Mouse (Mus musculus) forebrain, embryonic 10.5 days (tissue): ENCODE results near the gene Wiz. TPM values are rescaled to one million over a fixed set of nuclear protein-coding genes. Genes with fewer than 3 reads are reported as not detected.

ENCODE experiments used
- DNase-seq: peaks from one replicate; pipeline ENCODE4 v3.0.0-alpha.2; 2017; ENCODE audit warnings: low spot score; ENCODE audit errors: extremely low spot score
- H3K27ac ChIP-seq: fragments of 300-500 bp; sonication (generic); 2 replicates; pipeline ENCODE4 v1.5.1; 2016; ENCODE audit warnings: mild to moderate bottlenecking
- H3K27me3 ChIP-seq: fragments of 300-500 bp; sonication (generic); 2 replicates; pipeline ENCODE4 v1.6.1; 2016; ENCODE audit warnings: mild to moderate bottlenecking; ENCODE audit not compliant: poor library complexity, severe bottlenecking
- H3K36me3 ChIP-seq: fragments of 300-500 bp; sonication (generic); replicated peaks from 2 replicates; pipeline ENCODE4 v1.6.1; 2016; ENCODE audit warnings: mild to moderate bottlenecking, moderate library complexity
- H3K4me1 ChIP-seq: fragments of 300-500 bp; sonication (generic); 2 replicates; pipeline ENCODE4 v1.6.1; 2016
- H3K4me3 ChIP-seq: fragments of 300-500 bp; sonication (generic); 2 replicates; pipeline ENCODE4 v1.5.1; 2016; ENCODE audit warnings: mild to moderate bottlenecking, moderate library complexity
- H3K9me3 ChIP-seq: fragments of 300-500 bp; sonication (generic); 2 replicates; pipeline ENCODE4 v1.6.1; 2016; ENCODE audit warnings: mild to moderate bottlenecking, moderate library complexity
- WGBS: fragments of 180-500 bp; shearing (Covaris S2); methylation state at CpG from one replicate; pipeline ENCODE4 v1.1.7; 2016; 5-methylcytosine and 5-hydroxymethylcytosine counted together
- polyA plus RNA-seq: library from polyadenylated mRNA; unstranded; fragments of >200 nt; fragmentation: Nextera tagmentation; extraction: Ambion mirVana; gene quantifications from 2 replicates; pipeline ENCODE4 v1.2.1, GENCODE M21; 2016

Wiz gene
- polyA plus RNA-seq, 1 experiment from 2014 or later, result 25.9 TPM

DNA sequence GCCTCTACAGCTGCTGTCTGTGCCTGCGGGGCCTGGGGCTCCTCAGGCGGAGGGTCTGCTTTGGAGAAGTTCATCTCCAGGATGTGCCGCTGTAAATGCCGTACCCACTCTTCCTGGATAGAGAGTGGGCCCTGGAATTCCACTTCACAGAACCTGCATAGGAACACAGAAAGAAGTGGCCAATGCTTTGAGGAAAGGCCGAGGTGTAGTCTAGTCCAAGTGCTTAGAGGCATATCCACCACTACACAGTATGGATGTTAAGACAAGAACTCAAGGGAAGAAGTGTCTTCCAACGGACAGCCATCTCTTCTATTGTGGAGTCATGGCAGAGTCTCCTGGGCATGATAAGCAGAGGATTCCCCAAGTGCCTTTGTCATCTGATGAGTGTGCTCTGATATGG lies 34.2 kb downstream of the Wiz start:
- no peaks in the 10 kb centered on the region for H3K9me3 ChIP-seq
- DNase-seq, result no peak
- no peak overlapping the region for H3K4me3 ChIP-seq
- H3K27me3 ChIP-seq, result no peaks in the 10 kb centered on the region
- H3K4me1 ChIP-seq, result peaks cover 10% of the 10 kb centered on the region; the same call in 1 of the 2 replicates
- WGBS, result 92% methylated on average over 6 of the region's 6 CpGs
- H3K36me3 ChIP-seq, result peaks cover 69% of the 10 kb centered on the region
- no peak overlapping the region for H3K27ac ChIP-seq

DNA sequence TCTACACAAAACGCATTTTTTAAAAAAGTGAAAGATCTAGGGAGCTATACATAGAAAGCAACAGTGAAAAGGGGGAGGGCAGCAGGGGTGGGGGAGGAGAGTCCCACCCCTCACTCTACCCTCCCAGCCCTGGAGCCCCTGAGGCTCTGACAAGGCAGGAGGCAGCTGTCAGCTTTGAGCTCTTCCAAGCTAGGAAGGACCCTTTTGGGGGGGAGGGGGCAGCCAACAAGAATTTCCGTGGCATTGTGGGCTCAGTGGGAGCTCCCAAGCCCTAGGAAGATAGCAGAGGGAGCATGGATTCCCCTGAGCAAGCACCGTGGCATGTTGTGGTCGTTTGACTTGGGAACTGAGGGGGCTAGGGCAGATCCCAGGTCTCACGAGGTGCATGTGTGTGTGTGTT lies 35.0 kb downstream of the Wiz start:
- H3K27ac ChIP-seq, result no peak overlapping the region
- H3K27me3 ChIP-seq, result no peaks in the 10 kb centered on the region
- H3K4me3 ChIP-seq, result no peak overlapping the region
- DNase-seq, result peak; percentile 13
- no peaks in the 10 kb centered on the region for H3K9me3 ChIP-seq
- H3K4me1 ChIP-seq, result peaks cover 18% of the 10 kb centered on the region
- peaks cover 61% of the 10 kb centered on the region for H3K36me3 ChIP-seq
- 56% methylated on average over 5 of the region's 5 CpGs for WGBS

DNA sequence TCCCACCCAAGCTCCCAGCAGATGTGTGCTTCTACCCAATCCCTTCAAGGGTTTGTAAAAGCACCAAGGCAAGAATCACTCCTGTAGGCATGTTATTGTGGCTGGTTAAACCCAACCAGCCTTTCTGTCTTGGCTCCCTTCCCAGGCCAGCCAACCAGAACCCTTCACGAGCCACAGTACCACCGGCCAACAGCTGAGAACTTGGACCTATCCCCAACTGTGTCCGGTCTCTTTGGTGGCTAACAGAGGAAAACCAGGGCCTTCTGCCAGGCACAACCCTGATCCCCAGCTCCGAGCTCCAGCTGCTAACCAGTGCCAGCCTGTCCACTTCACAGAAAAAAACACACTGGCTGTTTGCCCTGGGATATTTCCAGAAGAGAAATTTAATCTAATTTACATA lies 35.5 kb downstream of the Wiz start:
- Histone ChIP-seq H3K9me3 (no peaks in the 10 kb centered on the region), H3K36me3 (peaks cover 56% of the 10 kb centered on the region), H3K27me3 (no peaks in the 10 kb centered on the region), H3K27ac (no peak overlapping the region), H3K4me1 (peaks cover 24% of the 10 kb centered on the region), H3K4me3 (no peak overlapping the region)
- WGBS, result 86% methylated on average over 4 of the region's 4 CpGs
- DNase-seq, result no peak

DNA sequence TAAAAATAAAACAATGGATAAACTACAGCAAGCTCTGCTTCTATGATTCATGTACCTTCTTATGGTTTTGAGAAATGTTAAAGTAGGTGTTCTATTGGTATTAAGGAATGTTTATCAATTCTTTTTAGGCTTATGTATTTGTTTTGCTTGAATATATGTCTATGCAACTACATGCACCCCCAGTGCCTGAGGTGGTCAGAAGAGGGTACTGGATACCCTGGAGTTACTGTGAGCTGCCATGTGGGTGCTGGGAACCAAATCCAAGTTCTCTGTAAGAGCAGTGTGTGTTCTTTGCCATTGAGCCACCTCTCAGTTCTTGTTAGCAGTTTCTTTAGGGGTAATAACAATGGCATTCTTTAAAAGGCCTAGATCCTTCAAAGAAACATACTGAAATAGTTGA lies 37.5 kb downstream of the Wiz start:
- H3K27ac ChIP-seq, result no peak overlapping the region
- DNase-seq, result no peak
- no peaks in the 10 kb centered on the region for H3K27me3 ChIP-seq
- H3K4me3 ChIP-seq, result no peak overlapping the region
- H3K36me3 ChIP-seq, result peaks cover 36% of the 10 kb centered on the region
- no peaks in the 10 kb centered on the region for H3K9me3 ChIP-seq
- H3K4me1 ChIP-seq, result peaks cover 27% of the 10 kb centered on the region

DNA sequence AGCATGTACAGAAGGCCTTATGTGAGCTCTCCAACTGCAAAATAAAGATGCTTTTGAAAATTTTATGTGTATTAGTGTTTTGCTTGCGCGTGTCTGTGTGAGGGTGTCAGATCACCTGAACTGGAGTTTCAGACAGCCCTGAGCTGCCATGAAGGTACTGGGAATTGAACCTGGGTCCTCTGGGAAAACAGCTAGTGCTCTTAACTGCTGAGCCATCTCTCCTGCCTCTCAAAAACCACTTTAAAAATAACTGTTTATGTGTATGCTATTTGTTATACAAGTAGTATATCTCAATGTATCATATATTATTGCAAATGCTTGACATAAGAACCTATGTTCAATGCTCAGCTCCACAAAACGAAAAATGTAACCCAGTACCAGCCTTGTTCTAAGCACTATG lies 38.0 kb downstream of the Wiz start:
- Histone ChIP-seq H3K27me3 (no peaks in the 10 kb centered on the region), H3K4me1 (peaks cover 27% of the 10 kb centered on the region), H3K27ac (no peak overlapping the region), H3K4me3 (peak overlapping the region; percentile 81), H3K36me3 (peaks cover 32% of the 10 kb centered on the region), H3K9me3 (no peaks in the 10 kb centered on the region)
- 78% methylated on average over 3 of the region's 3 CpGs for WGBS
- DNase-seq, result no peak

DNA sequence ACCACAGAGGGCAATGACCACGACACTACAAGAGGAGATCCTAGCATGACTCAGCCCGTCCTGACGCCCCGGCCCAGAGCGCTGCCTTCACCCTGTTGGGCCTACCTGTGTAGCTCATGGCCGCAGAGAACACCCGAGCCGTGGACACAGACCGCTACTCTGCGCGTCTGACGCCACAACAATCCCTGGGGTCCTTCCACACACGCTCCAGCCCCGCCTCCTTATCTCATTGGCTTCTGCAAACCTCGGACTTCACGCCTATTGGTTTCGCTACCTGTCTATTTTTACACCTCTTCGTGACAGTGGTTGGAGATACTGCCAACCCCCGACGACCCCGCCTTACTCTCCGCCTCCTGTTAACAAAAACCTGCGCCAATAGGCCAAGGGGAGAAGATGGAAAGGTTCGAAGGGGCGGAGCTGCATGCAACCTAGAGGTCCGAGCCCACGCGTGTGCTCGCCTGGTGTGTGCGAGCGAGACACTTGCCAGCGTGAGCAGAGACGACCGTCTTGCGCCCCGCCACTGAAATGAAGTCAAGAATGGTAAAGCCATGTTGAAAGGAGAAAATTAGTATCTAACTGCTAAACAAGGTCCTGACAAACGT lies 38.8 kb downstream of the Wiz start, which contains the start of gene Akap8l:
TSS of gene Akap8l (minus strand) at position 226 of the 602 bp plus-strand sequence.
- WGBS, result under 1% methylated on average over 37 of the region's 37 CpGs
- Histone ChIP-seq H3K27me3 (no peaks in the 10 kb centered on the region), H3K4me1 (peaks cover 27% of the 10 kb centered on the region), H3K4me3 (peak within 1 kb of the TSS; percentile 81), H3K9me3 (no peaks in the 10 kb centered on the region), H3K27ac (peak within 1 kb of the TSS; percentile 91), H3K36me3 (peaks cover 24% of the 10 kb centered on the region)
- DNase-seq, result peak; percentile 93

DNA sequence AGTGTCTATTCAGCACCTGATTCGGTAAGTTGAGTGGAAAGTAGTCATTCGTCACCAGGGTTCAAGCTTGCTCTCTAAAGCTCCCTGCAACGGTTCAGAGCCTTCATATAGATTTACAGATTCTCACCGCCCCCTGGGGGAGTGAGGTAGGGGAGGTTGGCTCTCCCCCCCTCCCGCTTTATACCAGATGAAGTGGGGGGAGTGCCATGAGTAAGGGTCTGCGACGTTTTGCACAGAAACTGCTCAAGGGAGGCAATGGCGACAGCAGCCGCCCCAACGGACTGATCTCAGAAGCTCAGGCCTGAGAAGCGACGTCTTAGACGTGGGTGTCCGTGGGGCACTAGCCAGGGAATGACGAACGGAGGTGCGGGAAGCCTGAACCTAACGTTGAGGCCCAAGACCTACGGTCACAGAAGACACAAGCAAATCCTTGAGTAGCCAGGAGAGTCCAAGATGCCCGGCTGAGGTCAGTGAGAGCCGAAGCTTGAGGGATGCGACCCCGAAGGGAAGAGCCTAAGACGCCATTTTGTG lies 39.3 kb downstream of the Wiz start:
- peak overlapping the region; percentile 81 for H3K4me3 ChIP-seq
- H3K9me3 ChIP-seq, result no peaks in the 10 kb centered on the region
- peak overlapping the region; percentile 91 for H3K27ac ChIP-seq
- no peak for DNase-seq
- peaks cover 27% of the 10 kb centered on the region for H3K4me1 ChIP-seq
- under 1% methylated on average over 24 of the region's 24 CpGs for WGBS
- H3K27me3 ChIP-seq, result no peaks in the 10 kb centered on the region
- H3K36me3 ChIP-seq, result peaks cover 20% of the 10 kb centered on the region

DNA sequence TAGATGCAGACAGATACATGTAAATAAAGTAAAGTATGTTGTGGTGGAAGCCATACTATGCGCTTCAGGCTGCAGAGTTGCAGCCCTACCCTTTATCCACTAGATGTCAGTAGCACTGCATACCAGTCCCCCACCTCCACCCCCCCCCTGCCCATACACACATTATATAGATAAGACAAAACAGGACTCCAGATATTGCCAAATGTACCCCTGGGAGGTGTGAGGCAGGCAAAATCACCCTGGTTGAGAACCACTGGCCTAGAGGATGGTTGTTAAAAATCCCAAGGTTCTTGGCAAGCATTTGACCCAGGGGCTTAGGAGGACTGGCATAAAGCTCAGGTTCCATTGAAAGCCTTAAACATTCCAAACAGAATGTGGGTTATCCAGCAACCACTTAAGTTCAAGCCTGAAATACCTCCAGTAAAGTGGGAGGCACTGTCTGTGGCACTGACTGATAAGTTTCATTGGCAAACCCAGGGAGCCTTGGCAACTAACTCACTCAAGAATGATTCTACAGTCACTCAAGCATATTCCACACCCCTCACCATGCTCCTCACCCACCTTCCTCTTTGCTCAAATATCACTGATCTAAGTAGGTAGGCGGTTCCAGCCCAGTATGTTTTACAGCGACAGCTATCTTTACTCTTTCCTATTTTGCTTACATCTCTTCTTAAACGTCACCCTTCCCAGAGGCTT lies 40.1 kb downstream of the Wiz start:
- peaks cover 20% of the 10 kb centered on the region for H3K36me3 ChIP-seq
- WGBS, result 14% methylated on average over 4 of the region's 4 CpGs
- no peaks in the 10 kb centered on the region for H3K27me3 ChIP-seq
- peak overlapping the region; percentile 81 for H3K4me3 ChIP-seq
- H3K9me3 ChIP-seq, result no peaks in the 10 kb centered on the region
- H3K27ac ChIP-seq, result peak overlapping the region; percentile 91; the same call in 1 of the 2 replicates
- peaks cover 27% of the 10 kb centered on the region for H3K4me1 ChIP-seq
- no peak for DNase-seq

DNA sequence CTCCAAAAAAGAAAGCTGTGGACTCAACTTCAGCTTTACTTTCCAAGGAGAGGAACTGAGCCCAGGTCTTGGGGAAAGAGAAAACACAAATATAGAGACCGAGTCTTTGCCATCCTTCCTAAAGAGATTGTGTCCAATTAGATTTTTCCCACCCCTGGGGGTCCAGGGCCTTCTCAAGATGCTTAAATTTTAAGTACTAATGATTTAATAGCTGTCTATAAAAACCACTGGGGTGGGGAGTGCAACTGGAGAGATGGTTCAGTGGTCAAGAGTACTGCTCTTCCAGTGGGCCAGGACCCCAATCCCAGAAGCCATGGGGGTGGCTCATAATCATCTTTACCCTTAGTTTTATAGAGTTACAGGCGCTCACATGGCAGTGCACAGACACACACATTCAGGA lies 40.8 kb downstream of the Wiz start:
- Histone ChIP-seq H3K27ac (no peak overlapping the region), H3K4me1 (peaks cover 27% of the 10 kb centered on the region), H3K27me3 (no peaks in the 10 kb centered on the region), H3K4me3 (peak overlapping the region; percentile 81; the same call in 1 of the 2 replicates), H3K9me3 (no peaks in the 10 kb centered on the region), H3K36me3 (peaks cover 20% of the 10 kb centered on the region)
- no peak for DNase-seq
- WGBS, result 89% methylated on average over 2 of the region's 2 CpGs

DNA sequence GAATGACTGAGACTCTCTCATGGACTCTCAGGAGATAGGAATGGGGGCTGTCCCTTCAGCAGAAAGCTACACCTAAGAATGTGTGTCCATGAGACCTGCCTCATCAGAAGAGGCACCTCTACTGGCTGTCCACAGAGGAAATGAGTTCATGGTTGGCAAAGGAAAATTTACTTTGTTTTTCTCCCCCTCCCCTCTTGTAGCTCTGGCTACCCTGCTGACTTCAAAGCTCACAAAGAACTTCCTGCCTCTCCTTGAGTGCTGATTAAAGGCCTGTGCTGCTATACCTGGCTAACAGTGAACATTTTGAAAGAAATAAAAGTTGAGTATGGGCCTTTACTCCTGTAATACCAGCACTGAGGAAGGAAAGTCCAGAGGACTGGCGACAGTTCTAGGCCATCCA lies 48.1 kb downstream of the Wiz start:
- 90% methylated on average over 1 of the region's 1 CpGs for WGBS
- Histone ChIP-seq H3K36me3 (peaks cover 67% of the 10 kb centered on the region), H3K27me3 (no peaks in the 10 kb centered on the region), H3K4me1 (no peaks in the 10 kb centered on the region), H3K4me3 (no peak overlapping the region), H3K27ac (no peak overlapping the region), H3K9me3 (no peaks in the 10 kb centered on the region)
- no peak for DNase-seq

DNA sequence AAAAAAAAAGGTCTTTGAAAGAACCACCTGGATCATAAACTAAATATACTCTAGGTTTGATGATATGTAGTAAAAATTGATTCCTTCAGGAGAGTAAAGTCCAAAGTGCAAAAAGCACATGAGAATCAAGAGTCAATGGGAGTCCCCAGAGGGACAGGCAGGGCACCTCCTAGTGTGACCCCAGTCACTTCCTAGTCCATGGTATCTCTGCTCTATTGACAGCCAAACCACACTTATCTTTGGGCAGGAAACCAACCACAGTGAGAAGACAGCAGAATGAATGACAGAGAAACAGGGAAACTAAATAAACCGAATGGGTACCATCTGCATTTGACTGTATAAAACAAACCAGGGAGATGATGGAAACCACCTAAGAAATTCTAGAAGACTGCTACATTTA lies 49.1 kb downstream of the Wiz start:
- Histone ChIP-seq H3K27ac (no peak overlapping the region), H3K27me3 (no peaks in the 10 kb centered on the region), H3K36me3 (peaks cover 76% of the 10 kb centered on the region), H3K9me3 (no peaks in the 10 kb centered on the region), H3K4me3 (no peak overlapping the region), H3K4me1 (no peaks in the 10 kb centered on the region)
- DNase-seq, result no peak
- WGBS, result 79% methylated on average over 1 of the region's 1 CpGs

DNA sequence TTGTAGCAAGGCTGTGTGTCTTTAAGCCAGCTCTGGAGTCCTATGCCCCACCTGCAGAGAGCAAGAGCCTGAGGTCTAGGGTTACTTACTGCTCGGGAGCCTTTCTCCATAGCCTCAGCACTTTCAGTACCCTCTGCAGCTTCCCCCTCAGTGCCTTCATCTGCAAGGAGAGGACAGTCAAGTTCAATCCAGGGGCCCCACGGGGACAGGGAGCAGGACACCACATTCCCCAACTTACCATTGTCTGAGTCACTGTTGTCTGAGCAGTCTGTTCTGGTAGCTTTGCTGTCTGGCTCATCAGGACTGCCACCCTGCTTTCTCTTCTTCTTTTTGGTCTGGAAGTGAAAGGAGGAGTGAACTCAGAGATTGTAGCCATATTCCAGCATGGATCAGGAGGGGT lies 53.4 kb downstream of the Wiz start:
- H3K9me3 ChIP-seq, result no peaks in the 10 kb centered on the region
- H3K4me1 ChIP-seq, result no peaks in the 10 kb centered on the region
- WGBS, result 85% methylated on average over 2 of the region's 2 CpGs
- H3K27me3 ChIP-seq, result no peaks in the 10 kb centered on the region
- DNase-seq, result no peak
- H3K27ac ChIP-seq, result no peak overlapping the region
- H3K36me3 ChIP-seq, result peaks cover 86% of the 10 kb centered on the region
- H3K4me3 ChIP-seq, result no peak overlapping the region

DNA sequence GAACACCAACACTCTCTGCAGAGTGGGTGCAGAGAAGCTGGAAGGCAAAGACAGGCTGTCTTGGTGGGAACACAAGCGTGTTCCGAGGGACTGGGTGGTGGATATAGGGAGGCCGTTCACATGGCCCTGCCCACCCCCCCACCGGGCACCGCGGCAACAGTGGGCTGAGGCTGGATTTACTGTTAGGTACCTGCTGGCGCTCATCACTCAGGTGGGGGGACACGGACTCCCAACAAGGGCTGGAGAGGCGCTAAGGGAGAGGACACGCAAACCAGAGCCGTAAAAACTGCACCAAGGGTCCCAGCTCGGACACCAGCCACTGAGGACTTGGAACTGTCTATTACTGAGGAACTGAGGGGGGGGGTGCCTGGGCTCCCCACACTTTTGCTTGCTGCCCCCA lies 54.3 kb downstream of the Wiz start:
- Histone ChIP-seq H3K36me3 (peaks cover 94% of the 10 kb centered on the region), H3K4me3 (no peak overlapping the region), H3K9me3 (no peaks in the 10 kb centered on the region), H3K27me3 (no peaks in the 10 kb centered on the region), H3K27ac (no peak overlapping the region), H3K4me1 (no peaks in the 10 kb centered on the region)
- 95% methylated on average over 12 of the region's 12 CpGs for WGBS
- DNase-seq, result no peak
